Comparison of ENCODE assay signal across 8 mouse cellular contexts in genomic region chr2:102450761-102451670, GRCm38 (mm10). TPM values are rescaled to one million over a fixed set of nuclear protein-coding genes. Genes with fewer than 3 reads are reported as not detected.
A peak's percentile ranks its signal among the peaks of the same experiment; 100 is the strongest.
DNase-seq lines count a peak whose midpoint lies in the region; ATAC-seq and TF ChIP-seq lines count a peak whose summit lies in the region.

No protein-coding gene starts in this region.

- TF ChIP-seq EP300 in ES-Bruce4 (IDR thresholded peaks at IDR 0.05; ENCODE audit: insufficient read depth, low read depth, low read length): no peak
- TF ChIP-seq EP300 in heart, postnatal 0 days (IDR thresholded peaks at IDR 0.05; ENCODE audit: low read depth): no peak

- ATAC-seq in forebrain, embryonic 12.5 days (ENCODE audit: low FRiP score): peak; percentile 66
- ATAC-seq in heart, postnatal 0 days (ENCODE audit: insufficient read depth, low read depth): peak; percentile 39
- ATAC-seq in lung, embryonic 14.5 days (ENCODE audit: insufficient read depth): peak; percentile 45

- no peaks in the 10 kb centered on the region for H3K4me1 ChIP-seq in ES-Bruce4 (ENCODE audit: control insufficient read depth, insufficient read depth, low read length)
- peaks cover 24% of the 10 kb centered on the region for H3K4me1 ChIP-seq in forebrain, embryonic 12.5 days
- H3K4me1 ChIP-seq in heart, postnatal 0 days (ENCODE audit: control insufficient read depth, insufficient read depth): peaks cover 3% of the 10 kb centered on the region; the same call in 1 of the 2 replicates
- H3K4me1 ChIP-seq in lung, embryonic 14.5 days (ENCODE audit: insufficient read depth): no peaks in the 10 kb centered on the region; the same call in 1 of the 2 replicates

- no peak for TF ChIP-seq POLR2A in ES-Bruce4 (IDR thresholded peaks at IDR 0.05; ENCODE audit: insufficient read depth, low read length)
- TF ChIP-seq POLR2A in brain, embryonic 14.5 days (IDR thresholded peaks at IDR 0.05; ENCODE audit: borderline replicate concordance, extremely low read depth, insufficient read depth, insufficient read length, poor library complexity, severe bottlenecking): no peak

- DNase-seq in brain, embryonic 14.5 days (ENCODE audit: low read depth): peak; percentile 72
- no peak for DNase-seq in heart, postnatal 0 days (ENCODE audit: low spot score)
- DNase-seq in kidney, postnatal 4 days: peak; percentile 57 to 72
- DNase-seq in lung, embryonic 14.5 days: peak; percentile 64
- DNase-seq in retina, postnatal 1 day: peak; percentile 66
- peak; percentile 53 for DNase-seq in urinary bladder, adult 2 months (ENCODE audit: low spot score)

- H3K4me2 ChIP-seq in forebrain, embryonic 12.5 days: peak overlapping the region; percentile 86
- peak overlapping the region; percentile 98 for H3K4me2 ChIP-seq in heart, postnatal 0 days (ENCODE audit: low read depth, low read length)
- H3K4me2 ChIP-seq in lung, embryonic 14.5 days: peak overlapping the region; percentile 98

- H3K9me3 ChIP-seq in ES-Bruce4 (replicated peaks; ENCODE audit: control insufficient read depth, insufficient read depth, low read length, poor library complexity, severe bottlenecking): no peaks in the 10 kb centered on the region
- H3K9me3 ChIP-seq in forebrain, embryonic 12.5 days: no peaks in the 10 kb centered on the region
- no peaks in the 10 kb centered on the region for H3K9me3 ChIP-seq in heart, postnatal 0 days (replicated peaks; ENCODE audit: control insufficient read depth, low read length)
- H3K9me3 ChIP-seq in lung, embryonic 14.5 days (ENCODE audit: low read depth, low read length): no peaks in the 10 kb centered on the region

- peak overlapping the region; percentile 64 for H3K4me3 ChIP-seq in ES-Bruce4 (ENCODE audit: low read depth, low read length)
- H3K4me3 ChIP-seq in forebrain, embryonic 12.5 days (replicated peaks): peak overlapping the region; percentile 88
- H3K4me3 ChIP-seq in heart, postnatal 0 days (ENCODE audit: low read depth, low read length): peak overlapping the region; percentile 61
- H3K4me3 ChIP-seq in lung, embryonic 14.5 days (ENCODE audit: low read depth, low read length): peak overlapping the region; percentile 70

- H3K27ac ChIP-seq in ES-Bruce4 (ENCODE audit: insufficient read depth, low read length): no peak overlapping the region
- H3K27ac ChIP-seq in forebrain, embryonic 12.5 days: peak overlapping the region; percentile 98
- H3K27ac ChIP-seq in heart, postnatal 0 days (ENCODE audit: low read depth): no peak overlapping the region
- peak overlapping the region; percentile 80 for H3K27ac ChIP-seq in lung, embryonic 14.5 days (ENCODE audit: low read depth)

- under 1% methylated on average over 99 of the region's 109 CpGs for WGBS in forebrain, embryonic 12.5 days
- WGBS in heart, postnatal 0 days: under 1% methylated on average over 108 of the region's 109 CpGs
- under 1% methylated on average over 109 of the region's 109 CpGs for WGBS in lung, embryonic 14.5 days

- H3K36me3 ChIP-seq in ES-Bruce4 (ENCODE audit: control insufficient read depth, insufficient read depth, low read length, poor library complexity, severe bottlenecking): no peaks in the 10 kb centered on the region
- H3K36me3 ChIP-seq in forebrain, embryonic 12.5 days (replicated peaks): peaks cover 10% of the 10 kb centered on the region; the same call in 1 of the 2 replicates
- no peaks in the 10 kb centered on the region for H3K36me3 ChIP-seq in heart, postnatal 0 days (replicated peaks; ENCODE audit: control insufficient read depth, insufficient read depth, low read length)
- no peaks in the 10 kb centered on the region for H3K36me3 ChIP-seq in lung, embryonic 14.5 days (ENCODE audit: insufficient read depth)

- no peaks in the 10 kb centered on the region for H3K27me3 ChIP-seq in ES-Bruce4 (ENCODE audit: control insufficient read depth, insufficient read depth, low read length, poor library complexity, severe bottlenecking)
- H3K27me3 ChIP-seq in forebrain, embryonic 12.5 days: no peaks in the 10 kb centered on the region
- peaks cover 49% of the 10 kb centered on the region for H3K27me3 ChIP-seq in heart, postnatal 0 days (ENCODE audit: control insufficient read depth, insufficient read depth, low read length)
- peaks cover 7% of the 10 kb centered on the region for H3K27me3 ChIP-seq in lung, embryonic 14.5 days (ENCODE audit: insufficient read depth, low read length)

- TF ChIP-seq CTCF in ES-Bruce4 (IDR thresholded peaks at IDR 0.05; ENCODE audit: low read depth, low read length): no peak
- no peak for TF ChIP-seq CTCF in brain, embryonic 14.5 days (IDR thresholded peaks at IDR 0.05; ENCODE audit: borderline replicate concordance, extremely low read depth, insufficient read depth, insufficient read length)
- 0 out of 2 replicates have a peak, but pooled peaks have one; percentile 7 for TF ChIP-seq CTCF in heart, postnatal 0 days (IDR thresholded peaks at IDR 0.05; ENCODE audit: low read depth)
- TF ChIP-seq CTCF in lung, embryonic 14.5 days (IDR thresholded peaks at IDR 0.05; ENCODE audit: low read depth): peak; percentile 10; the same call in 1 of the 2 replicates

- peak overlapping the region; percentile 87 for H3K9ac ChIP-seq in ES-Bruce4 (ENCODE audit: low read depth, poor library complexity, severe bottlenecking)
- peak overlapping the region; percentile 96 for H3K9ac ChIP-seq in forebrain, embryonic 12.5 days
- peak overlapping the region; percentile 57 for H3K9ac ChIP-seq in heart, postnatal 0 days (replicated peaks; ENCODE audit: low read depth, low read length)
- H3K9ac ChIP-seq in lung, embryonic 14.5 days: peak overlapping the region; percentile 75

RNA-seq across cellular contexts. Expression of gene Fjx1, which starts 1.3 kb away (rescaled TPM):
- polyA plus RNA-seq in ES-Bruce4 (2011; ENCODE audit: insufficient read depth, insufficient read length, low read depth, missing spikeins): 1.9 and 2.7 TPM in 2 replicates
- 59.1 and 67.1 TPM in 2 replicates for polyA plus RNA-seq in brain, embryonic 14.5 days (2012; rRNA removed)
- 41.7 and 48.6 TPM in 2 replicates for polyA plus RNA-seq in forebrain, embryonic 12.5 days (2016; fragmentation: Nextera tagmentation; extraction: Ambion mirVana)
- 2.7 and 7.1 TPM in 2 replicates for total RNA-seq in heart, postnatal 0 days (2014; rRNA removed; ENCODE audit: low replicate concordance)
- polyA plus RNA-seq in heart, postnatal 0 days (2015; fragmentation: Nextera tagmentation; extraction: Ambion mirVana): 0.74 and 0.75 TPM in 2 replicates
- 6.7 and 8.3 TPM in 2 replicates for polyA plus RNA-seq in lung, embryonic 14.5 days (2014; fragmentation: Nextera tagmentation; extraction: Ambion mirVana)
- polyA plus RNA-seq in urinary bladder, adult 2 months (2012; rRNA removed): 5.7 and 6.6 TPM in 2 replicates

RNA-seq across cellular contexts. Expression of gene Trim44, which starts 43.4 kb away (rescaled TPM):
- 53.9 and 56.5 TPM in 2 replicates for polyA plus RNA-seq in ES-Bruce4 (2011; ENCODE audit: insufficient read depth, insufficient read length, low read depth, missing spikeins)
- 76.9 and 110 TPM in 2 replicates for polyA plus RNA-seq in brain, embryonic 14.5 days (2012; rRNA removed)
- 45.4 and 54.2 TPM in 2 replicates for polyA plus RNA-seq in forebrain, embryonic 12.5 days (2016; fragmentation: Nextera tagmentation; extraction: Ambion mirVana)
- 23.0 and 29.5 TPM in 2 replicates for total RNA-seq in heart, postnatal 0 days (2014; rRNA removed; ENCODE audit: low replicate concordance)
- 9.9 and 10.9 TPM in 2 replicates for polyA plus RNA-seq in heart, postnatal 0 days (2015; fragmentation: Nextera tagmentation; extraction: Ambion mirVana)
- 37.6 and 39.3 TPM in 2 replicates for polyA plus RNA-seq in lung, embryonic 14.5 days (2014; fragmentation: Nextera tagmentation; extraction: Ambion mirVana)
- 47.0 and 50.1 TPM in 2 replicates for polyA plus RNA-seq in urinary bladder, adult 2 months (2012; rRNA removed)

Comparison
In these comparisons a context has a peak if more than half of its experiments do, and no peak if none do; other contexts are left out.
1. H3K27ac ChIP-seq: peak in forebrain, embryonic 12.5 days (single experiment) and lung, embryonic 14.5 days (single experiment); none in ES-Bruce4 (single experiment) and heart, postnatal 0 days (single experiment).
2. CTCF ChIP-seq: peak in heart, postnatal 0 days (single experiment) and lung, embryonic 14.5 days (single experiment); none in ES-Bruce4 (single experiment) and brain, embryonic 14.5 days (single experiment).
3. Peak in every context shown above with its lines, with median percentiles within 50 percentile points of each other: H3K4me3 ChIP-seq, H3K9ac ChIP-seq, ATAC-seq and H3K4me2 ChIP-seq.